Mouse (Mus musculus): ENCODE results near the gene Togaram1. TPM values are rescaled to one million over a fixed set of nuclear protein-coding genes. Genes with fewer than 3 reads are reported as not detected.

The Togaram1 gene
- polyA plus RNA-seq, 1 experiment from 2014 or later, result 28.3 TPM

Other genes starting within 250 kb of the Togaram1 start
- gene Gm527, start 47.9 kb upstream of the Togaram1 start, polyA plus RNA-seq (2015; fragmentation: Nextera tagmentation; extraction: Ambion mirVana), result 2.5 and 3.0 TPM in 2 replicates
- gene Klhl28, start 270 bp upstream of the Togaram1 start, polyA plus RNA-seq (2015; fragmentation: Nextera tagmentation; extraction: Ambion mirVana), result 27.7 and 35.9 TPM in 2 replicates
- gene Prpf39, start 70.5 kb downstream of the Togaram1 start, polyA plus RNA-seq (2015; fragmentation: Nextera tagmentation; extraction: Ambion mirVana), result 62.9 and 73.4 TPM in 2 replicates
- 392 and 400 TPM in 2 replicates for gene Fkbp3, start 108.2 kb downstream of the Togaram1 start, polyA plus RNA-seq (2015; fragmentation: Nextera tagmentation; extraction: Ambion mirVana)
- gene Fancm, start 109.8 kb downstream of the Togaram1 start, polyA plus RNA-seq (2015; fragmentation: Nextera tagmentation; extraction: Ambion mirVana), result 7.5 and 8.0 TPM in 2 replicates
- gene Mis18bp1, start 206.8 kb downstream of the Togaram1 start, polyA plus RNA-seq (2015; fragmentation: Nextera tagmentation; extraction: Ambion mirVana), result 24.6 and 31.7 TPM in 2 replicates

All from forebrain, embryonic 16.5 days (tissue).